Mouse (Mus musculus) heart, postnatal 0 days (tissue): ENCODE results near the gene Parp9. TPM values are rescaled to one million over a fixed set of nuclear protein-coding genes. Genes with fewer than 3 reads are reported as not detected.

Experiments
- ATAC-seq: fragments of 200-750 bp; cut with Nextera tagmentation; 2 replicates; pipeline ENCODE4 v1.8.0; 2017; ENCODE audit warnings: low read depth, moderate number of reproducible peaks, moderate library complexity; ENCODE audit not compliant: insufficient read depth
- DNase-seq: peaks from one replicate; pipeline ENCODE4 v3.0.0-alpha.2; 2016; ENCODE audit warnings: low spot score
- H3K27ac ChIP-seq: fragments of 300-500 bp; sonication (generic); 2 replicates; pipeline ENCODE4 v1.5.1; 2014; ENCODE audit warnings: low read depth, mild to moderate bottlenecking
- H3K27me3 ChIP-seq: fragments of 300-500 bp; sonication (generic); 2 replicates; pipeline ENCODE4 v1.6.1; 2014; ENCODE audit warnings: low read length, mixed read lengths; ENCODE audit not compliant: control insufficient read depth, insufficient read depth
- H3K36me3 ChIP-seq: fragments of 300-500 bp; sonication (generic); replicated peaks from 2 replicates; pipeline ENCODE4 v1.6.1; 2014; ENCODE audit warnings: low read length, mixed read lengths; ENCODE audit not compliant: control insufficient read depth, insufficient read depth
- H3K4me1 ChIP-seq: fragments of 300-500 bp; sonication (generic); 2 replicates; pipeline ENCODE4 v1.6.1; 2014; ENCODE audit warnings: antibody characterized with exemption; ENCODE audit not compliant: control insufficient read depth, insufficient read depth
- H3K4me2 ChIP-seq: fragments of 300-500 bp; sonication (generic); 2 replicates; pipeline ENCODE4 v1.6.1; 2014; ENCODE audit warnings: low read depth, mild to moderate bottlenecking, low read length, moderate library complexity
- H3K4me3 ChIP-seq: fragments of 300-500 bp; sonication (generic); 2 replicates; pipeline ENCODE4 v1.5.1; 2014; ENCODE audit warnings: low read depth, low read length
- H3K9ac ChIP-seq: fragments of 300-500 bp; sonication (generic); replicated peaks from 2 replicates; pipeline ENCODE4 v1.6.1; 2014; ENCODE audit warnings: low read depth, low read length, mixed read lengths
- H3K9me3 ChIP-seq: fragments of 300-500 bp; sonication (generic); replicated peaks from 2 replicates; pipeline ENCODE4 v1.6.1; 2016; ENCODE audit warnings: low read length; ENCODE audit not compliant: control insufficient read depth
- CTCF ChIP-seq: IDR thresholded peaks from 2 replicates; pipeline ENCODE4 v1.5.1; 2016; ENCODE audit warnings: antibody characterized with exemption, control low read depth, low read depth
- EP300 ChIP-seq: IDR thresholded peaks from 2 replicates; pipeline ENCODE4 v1.6.1; 2016; ENCODE audit warnings: antibody characterized with exemption, low read depth
- WGBS: fragments of 180-500 bp; shearing (Covaris S2); extraction: QIAGEN DNeasy Blood & Tissue Kit; methylation state at CpG from one replicate; pipeline ENCODE4 v1.1.7; 2014; 5-methylcytosine and 5-hydroxymethylcytosine counted together
- polyA plus RNA-seq: library from polyadenylated mRNA; unstranded; fragments of >200 nt; fragmentation: Nextera tagmentation; extraction: Ambion mirVana; gene quantifications from 2 replicates; pipeline ENCODE4 v1.2.1, GENCODE M21; 2015
- total RNA-seq: library from RNA; depleted of rRNA; stranded (reverse); fragments of >200 nt; gene quantifications from 2 replicates; pipeline ENCODE4 v1.2.3, GENCODE M21; 2014; ENCODE audit warnings: low replicate concordance

The Parp9 gene
- total and polyA plus RNA-seq, 2 experiments from 2014 or later, result 9.7 to 11.4 TPM

DNA sequence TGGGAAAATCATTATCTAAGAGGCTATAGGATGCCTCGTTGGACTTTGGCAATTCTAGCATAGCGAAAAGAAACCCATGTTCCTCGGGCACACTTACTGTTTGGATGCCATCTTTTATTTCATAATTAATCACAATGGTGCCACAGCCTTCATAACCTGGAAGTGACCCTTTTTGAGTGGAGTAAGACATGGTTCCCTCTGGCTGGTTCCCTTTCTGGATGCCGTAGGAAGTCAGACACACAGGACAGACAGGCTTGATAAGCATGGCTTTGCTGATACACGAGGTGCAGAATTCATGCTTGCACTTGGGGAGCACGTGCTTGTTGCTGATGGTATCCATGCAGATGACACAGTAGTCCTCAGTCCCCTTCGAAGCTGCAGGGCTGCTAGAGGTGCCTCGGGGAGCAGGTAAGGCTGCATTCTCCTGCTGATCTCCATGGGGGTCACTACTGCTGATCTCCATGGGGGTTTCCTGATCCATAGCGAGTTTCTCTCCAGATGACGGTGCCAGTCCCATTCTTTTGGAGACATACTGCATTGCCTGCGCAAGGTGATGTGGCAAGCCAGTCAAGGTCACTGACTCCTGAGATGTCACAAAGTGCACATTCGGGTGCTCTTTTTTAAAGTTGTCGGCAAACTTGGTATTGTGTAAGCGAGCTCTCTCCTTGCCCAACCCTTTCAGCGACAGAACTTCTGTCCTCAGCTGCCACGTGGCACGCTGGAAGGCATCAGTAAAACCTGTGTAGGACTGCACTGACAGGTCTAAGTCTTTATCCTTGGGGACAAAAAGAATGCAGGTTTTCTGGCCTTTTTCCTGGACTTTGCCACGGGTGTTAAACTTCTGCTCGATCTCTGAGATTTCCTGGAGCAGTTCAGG lies 5.9 kb upstream of the Parp9 start:
- TF ChIP-seq EP300 (no peak), CTCF (no peak)
- DNase-seq, result no peak
- H3K36me3 ChIP-seq, result peaks cover 62% of the 10 kb centered on the region
- 75% methylated on average over 19 of the region's 19 CpGs for WGBS
- no peak overlapping the region for H3K4me2 ChIP-seq
- ATAC-seq, result no peak
- no peaks in the 10 kb centered on the region for H3K4me1 ChIP-seq
- H3K9ac ChIP-seq, result no peak overlapping the region
- no peak overlapping the region for H3K27ac ChIP-seq
- H3K9me3 ChIP-seq, result no peaks in the 10 kb centered on the region
- H3K4me3 ChIP-seq, result no peak overlapping the region
- no peaks in the 10 kb centered on the region for H3K27me3 ChIP-seq

DNA sequence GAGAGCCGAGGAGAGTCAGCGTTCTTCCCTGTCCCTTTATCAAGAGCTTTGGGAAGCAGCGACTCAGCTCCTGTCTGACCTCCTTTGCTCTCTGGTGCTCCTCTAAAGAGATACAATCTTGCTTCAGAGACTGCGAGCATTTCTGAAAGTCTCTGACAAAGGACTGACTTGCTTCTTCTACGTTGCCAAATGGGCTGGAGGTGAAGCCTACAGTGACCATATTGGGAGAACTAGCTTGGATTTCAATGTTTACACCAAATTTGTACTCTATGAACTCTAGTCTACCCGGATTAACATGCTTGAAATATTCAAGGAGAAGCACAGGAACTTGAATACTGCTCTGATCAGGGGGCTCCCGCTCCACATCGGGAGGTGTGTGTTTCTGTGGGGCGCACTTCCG lies 5.1 kb upstream of the Parp9 start:
- H3K27me3 ChIP-seq, result no peaks in the 10 kb centered on the region
- no peak overlapping the region for H3K9ac ChIP-seq
- H3K4me1 ChIP-seq, result 0 out of 2 replicates have a peak, but pooled peaks cover 3% of the 10 kb centered on the region
- no peaks in the 10 kb centered on the region for H3K9me3 ChIP-seq
- DNase-seq (no peak), ATAC-seq (no peak)
- TF ChIP-seq EP300 (no peak), CTCF (no peak)
- H3K27ac ChIP-seq, result no peak overlapping the region
- peaks cover 60% of the 10 kb centered on the region for H3K36me3 ChIP-seq
- no peak overlapping the region for H3K4me3 ChIP-seq
- WGBS, result 73% methylated on average over 10 of the region's 10 CpGs
- no peak overlapping the region for H3K4me2 ChIP-seq

DNA sequence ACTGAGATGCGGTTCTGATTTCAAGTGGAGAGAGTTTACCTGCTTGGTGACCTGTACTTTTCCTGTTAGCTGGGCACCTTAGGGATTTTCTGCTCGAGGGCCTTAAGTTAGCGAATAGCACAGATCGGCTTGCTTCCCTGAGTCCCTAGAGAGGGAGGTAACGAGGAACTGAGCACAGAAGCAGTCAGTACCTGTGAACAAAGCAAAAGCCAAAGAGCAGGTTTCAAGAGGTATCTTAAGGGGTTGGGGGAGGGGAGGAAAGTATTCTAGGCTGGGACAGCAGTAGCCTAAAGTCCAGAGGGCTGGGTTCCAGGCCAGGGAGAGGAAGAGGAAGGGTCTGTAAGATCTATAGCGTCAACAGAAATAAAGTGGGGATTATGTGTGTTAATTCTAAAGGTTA lies 991 bp downstream of the Parp9 start:
- ATAC-seq (peak; percentile 37), DNase-seq (no peak)
- Histone ChIP-seq H3K36me3 (peaks cover 38% of the 10 kb centered on the region), H3K27ac (peak overlapping the region; percentile 86), H3K9me3 (no peaks in the 10 kb centered on the region), H3K27me3 (no peaks in the 10 kb centered on the region), H3K4me3 (peak overlapping the region; percentile 80), H3K4me1 (0 out of 2 replicates have a peak, but pooled peaks cover 7% of the 10 kb centered on the region), H3K4me2 (peak overlapping the region; percentile 65), H3K9ac (peak overlapping the region; percentile 89)
- TF ChIP-seq EP300 (no peak), CTCF (no peak)
- WGBS, result under 1% methylated on average over 6 of the region's 6 CpGs

DNA sequence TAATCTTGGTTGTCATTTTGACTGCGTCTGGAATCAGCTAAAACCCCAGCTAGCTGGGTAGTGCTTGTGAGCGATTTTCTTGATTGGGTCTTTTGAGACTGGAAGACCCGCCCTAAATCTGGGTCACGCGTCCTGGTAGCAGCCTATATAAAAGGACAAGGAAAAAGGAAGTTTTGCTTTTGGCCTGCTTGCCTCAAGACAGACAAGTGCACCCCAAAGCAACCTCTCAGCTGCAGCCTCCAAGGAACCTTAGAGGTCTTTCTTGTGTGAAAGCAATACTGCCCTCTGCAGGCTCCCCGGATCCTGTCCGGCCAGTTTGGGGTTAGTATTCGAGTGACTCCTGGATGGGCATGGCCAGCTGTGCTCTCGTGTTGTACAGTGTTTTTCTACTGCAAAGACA lies 1.4 kb downstream of the Parp9 start:
- Histone ChIP-seq H3K36me3 (peaks cover 36% of the 10 kb centered on the region), H3K27ac (peak overlapping the region; percentile 86), H3K4me3 (peak overlapping the region; percentile 80), H3K27me3 (no peaks in the 10 kb centered on the region), H3K4me2 (peak overlapping the region; percentile 65), H3K9ac (peak overlapping the region; percentile 89; the same call in 1 of the 2 replicates), H3K9me3 (no peaks in the 10 kb centered on the region), H3K4me1 (0 out of 2 replicates have a peak, but pooled peaks cover 7% of the 10 kb centered on the region)
- ATAC-seq (peak; percentile 62), DNase-seq (peak; percentile 91)
- 8% methylated on average over 9 of the region's 9 CpGs for WGBS
- peak; percentile 62 for TF ChIP-seq CTCF
- TF ChIP-seq EP300, result no peak

DNA sequence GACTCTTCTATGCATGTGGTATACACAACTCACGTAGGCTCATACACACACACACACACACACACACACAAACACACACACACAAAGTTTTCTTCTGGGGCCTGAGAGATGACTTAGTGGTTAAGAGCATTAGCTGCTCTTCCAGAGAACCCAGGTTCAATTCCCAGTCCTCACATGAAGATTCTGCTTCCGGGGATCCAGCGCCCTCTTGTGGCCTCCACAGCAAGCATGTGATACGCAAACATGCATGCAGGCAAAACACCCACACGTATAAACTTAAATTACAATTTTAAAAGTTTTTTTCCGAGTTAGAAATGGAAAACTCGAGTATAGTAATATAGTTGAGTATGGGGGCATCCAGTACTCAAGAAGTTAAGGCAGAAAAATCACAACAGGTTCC lies 3.1 kb downstream of the Parp9 start:
- H3K36me3 ChIP-seq, result peaks cover 32% of the 10 kb centered on the region
- no peaks in the 10 kb centered on the region for H3K27me3 ChIP-seq
- H3K9me3 ChIP-seq, result no peaks in the 10 kb centered on the region
- TF ChIP-seq CTCF (peak; percentile 40), EP300 (no peak)
- DNase-seq, result no peak
- H3K4me3 ChIP-seq, result no peak overlapping the region
- ATAC-seq, result no peak
- H3K4me2 ChIP-seq, result no peak overlapping the region
- H3K9ac ChIP-seq, result no peak overlapping the region
- 82% methylated on average over 7 of the region's 7 CpGs for WGBS
- 0 out of 2 replicates have a peak, but pooled peaks cover 7% of the 10 kb centered on the region for H3K4me1 ChIP-seq
- no peak overlapping the region for H3K27ac ChIP-seq
